Mouse (Mus musculus) kidney, postnatal 4 days (tissue): ENCODE data around the gene Myh1.
A peak's percentile ranks its signal among the peaks of the same experiment; 100 is the strongest.

Source experiments
- DNase-seq, 2 experiments: peaks; one replicate each; pipeline ENCODE4 v3.0.0; 2021; ENCODE audit warnings: mixed read lengths in 2 of 2

Myh1 gene

DNA sequence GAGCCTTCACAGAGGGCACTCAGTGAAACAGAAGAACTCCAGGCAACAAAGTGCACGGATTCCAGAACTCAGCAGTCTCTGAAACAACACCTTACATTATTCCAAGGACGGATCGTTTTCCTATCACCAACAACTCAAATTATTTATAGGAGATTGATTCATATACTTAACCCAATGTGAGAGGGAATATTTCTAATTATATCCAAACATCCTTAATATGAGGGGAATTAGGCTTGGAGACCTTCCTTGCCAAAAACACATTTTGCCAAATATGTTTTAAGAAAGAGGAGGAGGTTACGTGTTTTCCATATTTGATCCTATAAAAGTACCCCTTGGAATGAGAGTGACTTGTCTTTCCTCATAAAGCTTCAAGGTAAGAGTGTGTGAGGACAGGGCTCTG, at the start of gene Myh1:
Gene Myh1, plus strand, starts transcription at position 301 of the 400 bp plus-strand sequence.
- DNase-seq = no peak

DNA sequence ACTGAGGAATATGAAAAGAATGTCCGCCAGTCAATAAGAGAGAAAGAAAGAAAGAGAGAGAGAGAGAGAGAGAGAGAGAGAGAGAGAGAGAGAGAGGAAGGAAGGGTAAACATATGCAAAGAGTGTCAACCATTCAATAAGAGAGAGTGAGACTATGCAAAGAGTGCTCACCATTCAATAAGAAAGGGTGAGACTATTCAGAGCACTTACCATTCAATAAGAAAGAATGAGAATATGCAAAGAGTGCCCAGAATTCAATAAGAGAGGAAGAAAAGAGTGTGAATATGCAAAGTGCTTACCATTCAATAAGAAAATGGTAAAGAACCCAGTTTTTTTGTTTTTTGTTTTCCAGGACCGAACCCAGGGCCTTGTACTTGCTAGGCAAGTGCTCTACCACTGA, 49.6 kb upstream of the Myh1 start:
- DNase-seq = no peak

GRCm38 (mm10) chr11:67151159-67151558, 48.7 kb upstream of the Myh1 start:
- DNase-seq = no peak

DNA sequence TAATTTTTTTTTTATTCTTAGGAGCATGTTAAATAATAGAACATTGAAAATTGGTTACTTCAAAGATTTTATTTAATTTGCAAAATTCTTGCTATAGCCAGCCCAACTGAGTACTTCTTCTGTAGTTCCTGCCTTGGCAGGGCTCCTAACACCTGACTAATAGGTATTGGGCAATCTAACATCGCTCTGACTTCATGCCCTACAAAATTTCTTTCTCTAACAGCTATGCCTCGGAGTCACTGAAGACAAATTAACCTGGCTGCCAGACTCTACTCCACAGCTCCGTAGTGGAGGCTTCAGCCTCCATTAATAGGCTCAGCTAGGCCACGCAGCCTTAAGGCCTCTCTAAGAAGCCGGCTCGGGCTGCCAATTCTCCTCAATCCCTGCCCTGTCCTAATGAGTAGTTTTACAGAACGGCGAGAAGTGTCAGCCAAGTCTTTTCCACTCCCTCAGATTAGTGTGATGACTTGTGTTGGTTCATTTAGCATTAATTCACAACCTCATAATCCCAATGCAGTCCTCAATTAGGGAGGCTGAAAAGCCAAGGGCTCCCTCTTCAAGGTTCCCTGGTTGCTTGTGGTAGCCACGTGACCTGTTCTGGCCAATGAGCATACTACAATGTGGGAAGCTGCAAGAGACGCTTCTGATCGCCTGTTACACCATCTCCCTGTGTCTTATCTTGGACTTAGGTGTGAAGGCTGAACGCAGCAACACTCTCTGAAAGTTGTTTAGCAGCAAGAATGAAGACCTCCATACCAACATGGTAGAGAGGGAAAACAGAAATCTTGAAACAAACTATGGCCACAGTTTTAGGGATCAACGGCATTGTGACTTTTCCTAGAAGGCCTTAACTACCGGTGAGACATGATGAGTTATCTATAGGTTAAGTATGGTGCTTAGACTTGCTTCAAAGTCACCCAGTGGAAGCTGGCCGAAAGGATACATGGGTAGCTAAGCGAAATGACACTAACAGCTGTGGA, 47.9 kb upstream of the Myh1 start:
- DNase-seq = no peak

- DNase-seq = peak; percentile 17 to 24
Measured at GRCm38 (mm10) chr11:67153123-67153522, 46.7 kb upstream of the Myh1 start.

DNA sequence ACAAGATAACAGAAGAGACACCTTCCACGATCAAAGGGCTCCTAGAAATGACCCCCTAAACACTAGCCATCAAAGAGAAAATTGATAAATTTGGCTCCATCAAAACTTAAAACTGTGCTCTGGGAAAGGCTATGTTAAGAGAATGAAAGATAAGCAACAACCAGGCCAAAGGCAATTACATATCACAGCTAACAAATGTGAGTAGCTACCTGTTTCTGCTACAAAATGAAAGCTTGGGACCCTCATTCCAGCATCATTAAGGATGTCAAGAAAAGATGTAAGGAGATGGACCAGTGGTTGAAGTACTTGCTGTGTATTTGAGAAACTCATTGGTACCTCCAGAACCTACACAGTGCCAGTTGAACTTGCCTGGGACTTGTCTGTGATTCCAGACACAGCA, 46.0 kb upstream of the Myh1 start:
- no peak for DNase-seq

DNA sequence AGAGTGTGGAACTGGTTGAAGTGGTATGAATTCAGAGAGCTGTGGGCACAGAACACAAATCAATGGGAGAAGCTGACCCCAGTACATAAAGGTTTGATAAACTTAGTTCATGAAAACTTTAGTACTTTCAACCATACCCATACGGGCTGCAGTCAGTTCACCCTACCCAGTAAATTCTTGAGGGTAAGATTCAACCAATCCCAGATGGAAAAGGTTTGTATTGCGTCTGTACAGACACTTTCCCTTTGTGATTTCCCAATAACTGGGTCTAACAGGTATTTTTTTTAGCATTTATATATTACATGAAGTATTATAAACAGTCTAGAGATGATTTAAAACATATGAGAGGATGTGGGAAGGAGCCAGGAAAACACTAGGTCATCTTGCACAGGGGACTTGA, 44.2 kb upstream of the Myh1 start:
- DNase-seq = no peak

GRCm38 (mm10) chr11:67160131-67160530, 39.7 kb upstream of the Myh1 start:
- no peak for DNase-seq

GRCm38 (mm10) chr11:67163701-67164100, 36.2 kb upstream of the Myh1 start:
- DNase-seq = no peak

DNA sequence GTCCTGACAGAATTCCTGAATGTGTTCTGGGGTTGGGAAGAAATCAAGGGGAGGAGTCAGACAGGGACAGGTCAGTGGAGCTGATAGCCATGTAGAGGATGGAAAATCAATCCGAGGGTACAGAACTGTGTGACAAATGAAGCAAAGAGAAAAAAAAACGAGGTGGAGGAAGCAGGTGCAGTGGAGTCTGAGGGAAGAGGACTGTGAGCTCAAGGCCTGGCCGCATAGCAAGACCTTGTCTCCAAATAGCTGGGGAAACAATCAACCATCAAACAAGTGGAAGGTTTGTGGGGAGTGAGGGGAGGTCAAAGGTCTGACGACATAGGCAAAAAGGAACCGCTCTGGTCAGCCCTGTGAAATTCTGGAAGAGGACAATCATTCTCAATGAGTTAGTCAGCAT, 35.0 kb upstream of the Myh1 start:
- no peak for DNase-seq

GRCm38 (mm10) chr11:67169301-67169700, 30.6 kb upstream of the Myh1 start:
- DNase-seq = no peak

- DNase-seq = no peak
Measured at GRCm38 (mm10) chr11:67170727-67171126, 29.1 kb upstream of the Myh1 start, which contains the start of gene Myh2. Gene Myh2 (plus strand): TSS chr11:67171027.

- DNase-seq = no peak
Measured at GRCm38 (mm10) chr11:67172439-67172838, 27.4 kb upstream of the Myh1 start.

DNA sequence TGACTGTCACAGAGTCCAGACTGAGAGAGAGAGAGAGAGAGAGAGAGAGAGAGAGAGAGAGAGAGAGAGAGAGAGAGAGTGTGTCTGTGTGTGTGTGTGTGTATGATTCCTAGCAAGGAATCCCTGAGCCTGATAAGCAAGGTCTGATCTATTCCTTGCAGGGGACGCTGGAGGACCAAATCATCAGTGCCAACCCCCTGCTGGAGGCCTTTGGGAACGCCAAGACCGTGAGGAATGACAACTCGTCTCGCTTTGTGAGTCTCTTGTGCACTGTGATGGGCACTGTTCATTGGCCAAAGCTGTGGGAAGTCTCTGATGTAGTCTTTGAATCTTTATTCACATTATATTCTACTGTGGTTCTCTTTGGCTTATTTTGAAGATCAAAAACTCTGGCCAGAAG, 23.5 kb upstream of the Myh1 start:
- no peak for DNase-seq

DNA sequence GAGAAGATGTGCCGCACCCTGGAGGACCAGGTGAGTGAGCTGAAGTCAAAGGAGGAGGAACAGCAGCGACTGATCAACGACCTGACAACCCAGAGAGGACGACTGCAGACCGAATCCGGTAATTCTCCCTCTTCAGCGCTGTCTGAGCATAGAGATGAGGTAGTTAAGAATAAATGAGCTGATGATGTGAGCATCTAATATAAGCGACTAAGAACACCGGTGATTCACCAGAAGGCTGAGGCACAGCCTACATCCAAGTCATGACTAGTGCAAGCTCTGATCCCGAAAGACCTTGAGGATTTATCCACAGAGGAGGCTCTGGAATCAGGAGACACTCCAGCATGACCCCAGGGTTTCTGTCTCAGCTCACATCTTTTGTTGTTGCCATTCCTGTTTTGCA, 9.5 kb upstream of the Myh1 start:
- DNase-seq = no peak

GRCm38 (mm10) chr11:67190814-67191213, 9.0 kb upstream of the Myh1 start:
- DNase-seq = no peak

- no peak for DNase-seq
Measured at GRCm38 (mm10) chr11:67191496-67191895, 8.4 kb upstream of the Myh1 start.

DNA sequence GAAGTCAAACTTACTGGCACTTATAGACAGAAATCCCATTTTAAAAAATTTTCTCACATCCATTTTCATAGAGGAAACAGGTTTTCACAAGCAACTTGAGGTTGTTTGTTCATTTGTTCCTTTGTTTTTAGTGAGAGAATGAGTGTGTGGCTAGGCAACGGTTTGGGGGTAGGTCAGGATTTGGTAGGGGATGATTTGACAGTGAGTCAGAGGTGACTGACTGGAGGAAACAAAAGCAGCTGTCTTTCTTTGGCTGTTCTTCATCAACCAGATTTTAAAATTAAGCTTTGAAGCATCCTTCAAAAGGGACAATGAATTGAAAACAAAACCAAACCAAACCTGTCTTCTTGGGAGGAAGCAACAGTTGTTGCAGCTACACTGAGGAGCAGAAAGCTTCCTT, 531 bp upstream of the Myh1 start:
- no peak for DNase-seq

DNA sequence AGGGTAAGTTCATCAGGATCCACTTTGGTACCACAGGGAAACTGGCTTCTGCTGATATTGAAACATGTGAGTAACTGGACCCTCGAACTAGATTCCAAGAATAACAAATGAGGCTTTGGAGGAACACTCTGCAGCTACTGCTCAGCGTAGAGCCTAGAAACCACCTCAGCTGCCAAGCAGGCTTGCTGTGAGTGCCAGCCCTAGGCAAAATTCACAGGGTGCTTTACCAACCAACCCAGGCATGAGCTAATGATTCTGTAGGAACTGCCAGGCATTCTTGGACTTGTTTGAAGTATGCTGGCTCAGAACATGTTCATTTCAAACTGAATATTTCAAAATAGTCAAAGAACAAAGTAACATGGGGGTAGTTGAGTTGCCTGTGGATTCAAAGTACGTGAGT, 4.9 kb downstream of the Myh1 start:
- DNase-seq = no peak

DNA sequence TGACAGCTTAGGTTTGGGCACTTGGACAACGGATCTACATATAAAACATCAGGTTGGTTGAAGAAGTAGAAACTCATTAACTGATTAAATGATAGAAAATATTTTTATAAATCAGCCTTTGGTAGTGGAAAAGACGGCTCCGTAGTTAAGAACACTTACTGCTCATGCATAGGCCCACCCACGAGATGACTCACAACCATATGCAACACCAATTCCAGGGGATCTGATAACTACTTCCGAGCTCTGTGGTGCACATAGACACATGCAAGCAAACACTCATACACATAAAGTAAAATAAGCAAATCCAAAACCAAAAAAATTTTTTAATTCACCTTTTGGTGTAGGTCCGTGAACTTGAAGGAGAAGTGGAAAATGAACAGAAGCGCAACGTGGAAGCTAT, 22.0 kb downstream of the Myh1 start:
- DNase-seq = no peak

DNA sequence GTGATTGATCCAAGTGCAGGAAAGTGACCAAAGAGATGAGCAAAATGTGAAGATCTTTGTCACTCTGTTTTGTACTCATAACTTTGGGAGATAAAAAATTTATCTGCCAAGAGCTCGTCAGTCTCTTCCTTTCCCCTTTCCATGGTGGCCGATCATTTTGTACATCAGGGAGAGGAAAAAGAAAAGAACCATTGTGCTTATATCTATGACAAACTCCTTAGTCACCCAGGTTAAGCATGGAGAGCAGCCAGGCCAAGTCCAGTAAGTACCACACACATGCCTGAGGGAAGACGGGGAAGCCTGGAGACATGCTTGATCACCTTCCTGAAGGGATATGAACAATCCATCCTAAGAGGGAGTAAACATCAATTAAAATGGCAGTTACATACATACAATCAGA, 24.6 kb downstream of the Myh1 start:
- no peak for DNase-seq

DNA sequence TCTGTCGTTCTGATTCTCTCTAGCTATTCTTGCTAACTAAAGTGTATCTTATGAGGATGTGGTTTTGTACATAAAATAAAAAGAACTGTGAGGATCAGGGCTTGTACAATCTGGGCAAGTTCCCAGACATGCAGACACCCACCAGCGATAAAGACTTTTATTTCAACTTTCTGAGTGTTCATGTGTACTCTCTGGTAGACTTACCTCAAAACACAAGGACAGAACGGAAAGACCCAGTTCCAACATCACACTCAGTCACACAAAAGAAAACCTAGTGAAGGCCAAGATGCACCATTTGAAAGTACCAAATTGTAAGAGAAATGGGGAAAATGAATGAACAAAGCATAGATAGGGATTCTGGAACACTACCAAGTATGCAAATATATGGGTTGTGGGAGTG, 28.9 kb downstream of the Myh1 start:
- no peak for DNase-seq

DNA sequence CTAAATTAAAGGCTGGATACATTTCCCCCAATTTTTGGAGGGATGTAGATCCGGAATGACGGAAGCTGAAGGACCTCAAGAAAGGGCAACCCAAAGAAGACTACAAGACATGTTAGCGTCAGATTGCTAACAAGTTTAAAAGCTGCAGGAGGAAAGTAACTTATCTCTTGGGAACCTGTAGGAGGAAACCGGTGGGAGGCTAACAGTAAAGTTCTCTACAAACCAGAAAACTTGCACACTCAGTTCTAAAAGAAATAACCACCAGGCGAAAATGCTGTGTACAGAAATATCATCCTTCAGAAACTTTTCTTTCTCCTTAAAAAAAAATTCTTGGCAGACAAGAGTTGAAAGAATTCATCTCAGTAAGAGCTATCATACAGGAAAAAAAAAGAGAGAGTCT, 29.3 kb downstream of the Myh1 start:
- no peak for DNase-seq

- no peak for DNase-seq
Measured at GRCm38 (mm10) chr11:67229946-67230345, 30.1 kb downstream of the Myh1 start.
